Mouse (Mus musculus) spleen, adult 18-20 months (tissue): ENCODE results near the gene Cyp2b9.
"Not testable (repeated sequence)": the region's sequence is repeated elsewhere in the genome, so short reads cannot be mapped to it uniquely, and the experiment has no call there.

Experiments used
- DNase-seq, 2 experiments: peaks; one replicate each; pipeline ENCODE4 v3.0.0; 2022; ENCODE audit warnings: mixed read lengths in 2 of 2

The Cyp2b9 gene

DNA sequence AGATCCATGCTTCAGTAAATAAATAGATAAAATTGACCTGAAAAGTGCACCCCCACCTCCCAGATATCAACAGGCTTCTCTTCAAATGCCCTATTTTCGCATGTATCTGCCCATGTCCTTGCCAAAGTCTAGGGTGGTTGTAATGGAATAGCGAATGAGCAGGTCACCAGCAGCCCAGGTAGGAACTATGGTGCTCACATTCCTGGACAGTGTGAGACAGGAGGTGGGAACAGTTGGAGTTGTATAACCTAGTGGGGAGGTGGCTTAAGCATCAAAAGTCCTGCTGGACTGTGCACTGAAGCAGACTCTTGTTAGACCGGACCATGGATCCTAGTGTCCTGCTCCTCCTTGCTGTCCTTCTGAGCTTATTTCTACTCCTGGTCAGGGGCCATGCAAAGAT, at the start of gene Cyp2b9:
Cyp2b9 (plus strand) TSS at position 301 of the 400 bp plus-strand sequence.
- not testable (repeated sequence) for DNase-seq

DNA sequence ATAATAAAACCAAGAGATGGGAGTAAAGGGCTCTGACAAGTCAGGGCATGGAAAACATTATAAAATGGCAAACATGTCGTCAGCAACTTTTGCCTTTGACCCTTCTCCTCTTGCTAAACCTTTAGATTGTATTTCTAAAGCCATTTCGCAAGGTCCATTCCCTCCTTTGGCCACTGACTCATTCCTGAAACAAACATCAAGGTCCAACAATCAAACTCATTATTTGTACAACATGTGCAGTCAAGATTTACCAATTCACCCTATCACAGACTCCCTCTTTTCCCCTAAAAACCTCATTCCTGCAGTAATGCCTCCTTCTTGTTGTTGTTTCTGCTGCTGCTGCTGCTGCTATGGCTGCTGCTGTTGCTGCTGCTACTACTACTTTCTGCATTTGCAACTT, 33.6 kb upstream of the Cyp2b9 start:
- not testable (repeated sequence) for DNase-seq

DNA sequence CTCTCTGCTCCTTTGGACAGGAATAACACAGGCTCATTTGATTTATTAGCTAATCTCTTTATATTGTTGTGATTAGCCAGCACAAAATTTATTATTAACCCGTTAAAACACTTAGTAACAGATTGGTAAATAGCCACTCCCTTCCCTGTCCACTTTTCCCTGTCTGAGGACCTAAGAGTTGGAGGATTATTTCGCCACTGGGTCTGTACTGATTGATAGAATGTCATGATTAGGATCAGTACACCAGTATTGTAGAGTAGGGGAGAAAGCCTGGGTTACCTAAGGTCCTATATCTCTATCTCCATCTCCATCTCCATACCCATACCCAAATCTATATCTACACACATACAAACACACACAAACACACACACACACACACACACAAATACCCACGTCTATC, 29.6 kb upstream of the Cyp2b9 start:
- DNase-seq: not testable (repeated sequence)

DNA sequence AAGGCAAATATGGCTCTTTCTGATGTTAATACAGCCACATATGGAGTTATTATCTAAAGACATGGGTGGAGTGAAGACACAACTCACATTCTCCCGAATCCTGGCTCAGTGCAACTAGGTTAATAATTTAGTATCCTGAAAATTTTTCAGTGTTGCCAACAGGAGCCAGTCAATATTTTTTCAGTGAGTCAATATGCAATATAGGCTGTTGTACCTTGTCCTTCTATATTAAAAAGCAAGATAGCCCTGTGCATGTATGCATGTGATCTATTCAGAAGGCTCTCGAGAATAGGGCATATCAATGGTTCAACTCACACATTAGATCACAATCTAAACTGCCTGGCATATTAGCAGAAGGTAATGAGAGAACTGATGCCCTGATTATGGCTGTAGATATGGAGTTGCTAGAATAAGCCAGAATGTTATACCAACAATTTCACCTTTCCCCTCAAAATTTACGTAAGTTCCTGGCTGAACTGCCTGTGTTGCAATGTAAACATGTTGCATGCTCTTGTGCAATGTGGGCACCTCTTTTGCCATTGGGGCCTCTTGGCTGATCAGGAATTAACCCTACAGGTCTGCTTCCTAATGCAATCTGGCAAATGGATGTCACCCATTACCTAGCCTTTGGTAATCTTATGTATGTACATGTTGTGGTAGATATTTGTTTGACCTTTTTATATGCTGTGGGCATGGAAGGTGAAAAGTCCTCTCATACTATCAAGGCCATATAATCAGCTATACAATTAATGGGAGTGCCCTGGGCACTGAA, 4.3 kb upstream of the Cyp2b9 start:
- DNase-seq: not testable (repeated sequence)

DNA sequence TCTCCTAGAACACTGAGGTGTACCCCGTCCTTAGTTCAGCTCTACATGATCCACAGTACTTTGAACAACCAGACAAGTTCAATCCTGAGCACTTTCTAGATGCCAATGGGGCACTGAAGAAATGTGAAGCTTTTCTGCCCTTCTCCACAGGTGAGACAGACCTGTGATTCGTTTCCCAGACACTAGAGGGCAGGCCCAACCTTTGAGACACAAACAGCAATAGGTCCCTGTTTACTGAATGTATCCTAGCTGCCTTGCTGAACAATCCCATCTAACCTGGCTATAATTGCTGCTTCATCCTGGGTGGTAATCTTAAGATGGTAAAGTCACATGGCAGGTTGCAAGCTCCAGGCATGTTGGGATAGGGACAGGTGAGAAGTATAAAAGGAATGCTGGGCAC, 27.9 kb downstream of the Cyp2b9 start:
- no peak for DNase-seq

DNA sequence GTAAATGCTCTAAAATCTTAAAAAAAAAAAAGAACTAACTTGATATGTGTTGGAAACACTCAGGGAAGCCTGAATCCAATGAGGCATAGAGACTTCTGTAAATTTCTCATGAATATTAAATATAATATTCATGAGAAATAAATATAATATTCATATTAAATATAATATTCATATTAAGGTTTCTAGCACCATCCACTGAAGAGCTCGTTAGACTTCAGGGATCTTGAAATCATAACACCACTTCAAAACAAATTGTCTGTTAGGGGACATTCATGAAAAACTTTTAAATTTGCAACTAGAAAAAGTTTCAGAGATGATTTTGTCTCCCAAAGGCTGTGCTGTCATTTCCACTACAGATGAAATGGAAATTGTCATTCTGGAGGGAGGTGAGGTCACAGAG, 86.8 kb downstream of the Cyp2b9 start, which contains the start of gene Vmn1r184:
Vmn1r184 (plus strand) TSS at position 301 of the 400 bp plus-strand sequence.
- DNase-seq: not testable (repeated sequence)
